Mouse (Mus musculus) hindbrain, postnatal 0 days (tissue): ENCODE measurements around the gene Card19. TPM values are rescaled to one million over a fixed set of nuclear protein-coding genes. Genes with fewer than 3 reads are reported as not detected.

ENCODE experiments used
- ATAC-seq: fragments of 200-750 bp; cut with Nextera tagmentation; 2 replicates; pipeline ENCODE4 v1.8.0; 2017; ENCODE audit warnings: mild to moderate bottlenecking, moderate TSS enrichment, moderate library complexity
- DNase-seq: peaks from one replicate; pipeline ENCODE4 v3.0.0-alpha.2; 2015; ENCODE audit warnings: low spot score
- H3K27ac ChIP-seq: fragments of 300-500 bp; sonication (generic); 2 replicates; pipeline ENCODE4 v1.5.1; 2014; ENCODE audit warnings: mild to moderate bottlenecking
- H3K27me3 ChIP-seq: fragments of 300-500 bp; sonication (generic); 2 replicates; pipeline ENCODE4 v1.6.1; 2014; ENCODE audit warnings: low read length, mixed read lengths; ENCODE audit not compliant: insufficient read depth
- H3K36me3 ChIP-seq: fragments of 300-500 bp; sonication (generic); 2 replicates; pipeline ENCODE4 v1.6.1; 2014; ENCODE audit warnings: low read length, mixed read lengths; ENCODE audit not compliant: insufficient read depth
- H3K4me1 ChIP-seq: fragments of 300-500 bp; sonication (generic); 2 replicates; pipeline ENCODE4 v1.6.1; 2014; ENCODE audit warnings: antibody characterized with exemption, low read length, mixed read lengths; ENCODE audit not compliant: insufficient read depth
- H3K4me2 ChIP-seq: fragments of 300-500 bp; sonication (generic); 2 replicates; pipeline ENCODE4 v1.6.1; 2014; ENCODE audit warnings: low read depth, mild to moderate bottlenecking, low read length, moderate library complexity, mixed read lengths
- H3K4me3 ChIP-seq: fragments of 300-500 bp; sonication (generic); 2 replicates; pipeline ENCODE4 v1.5.1; 2014; ENCODE audit warnings: low read length
- H3K9ac ChIP-seq: fragments of 300-500 bp; sonication (generic); replicated peaks from 2 replicates; pipeline ENCODE4 v1.6.1; 2014; ENCODE audit warnings: mild to moderate bottlenecking, low read length, moderate library complexity, mixed read lengths
- H3K9me3 ChIP-seq: fragments of 300-500 bp; sonication (generic); 2 replicates; pipeline ENCODE4 v1.6.1; 2016; ENCODE audit warnings: low read length, mixed read lengths
- CTCF ChIP-seq: IDR thresholded peaks from 2 replicates; pipeline ENCODE4 v1.5.1; 2016; ENCODE audit warnings: antibody characterized with exemption, control low read depth, low read depth
- WGBS: fragments of 180-500 bp; shearing (Covaris S2); extraction: QIAGEN DNeasy Blood & Tissue Kit; methylation state at CpG from one replicate; pipeline ENCODE4 v1.1.7; 2014; 5-methylcytosine and 5-hydroxymethylcytosine counted together
- polyA plus RNA-seq: library from polyadenylated mRNA; unstranded; fragments of >200 nt; fragmentation: Nextera tagmentation; extraction: Ambion mirVana; gene quantifications from 2 replicates; pipeline ENCODE4 v1.2.1, GENCODE M21; 2015
- total RNA-seq: library from RNA; depleted of rRNA; stranded (reverse); fragments of >200 nt; gene quantifications from 2 replicates; pipeline ENCODE4 v1.2.3, GENCODE M21; 2014

Gene Card19
- total and polyA plus RNA-seq, 2 experiments from 2014 or later, result 18.4 to 49.6 TPM

GRCm38 (mm10) chr13:49212711-49213500, 2.9 kb downstream of the Card19 start:
- no peak for DNase-seq
- H3K9ac ChIP-seq, result no peak overlapping the region
- H3K27ac ChIP-seq, result no peak overlapping the region
- 79% methylated on average over 4 of the region's 4 CpGs for WGBS
- no peak for TF ChIP-seq CTCF
- no peaks in the 10 kb centered on the region for H3K27me3 ChIP-seq
- no peaks in the 10 kb centered on the region for H3K36me3 ChIP-seq
- peak overlapping the region; percentile 3; the same call in 1 of the 2 replicates for H3K4me2 ChIP-seq
- peaks cover 28% of the 10 kb centered on the region for H3K4me1 ChIP-seq
- H3K4me3 ChIP-seq, result no peak overlapping the region
- H3K9me3 ChIP-seq, result no peaks in the 10 kb centered on the region
- no peak for ATAC-seq

- no peak for TF ChIP-seq CTCF
- Histone ChIP-seq H3K27ac (no peak overlapping the region), H3K36me3 (no peaks in the 10 kb centered on the region), H3K9me3 (no peaks in the 10 kb centered on the region), H3K4me1 (peaks cover 16% of the 10 kb centered on the region), H3K27me3 (no peaks in the 10 kb centered on the region), H3K4me3 (no peak overlapping the region), H3K9ac (no peak overlapping the region), H3K4me2 (no peak overlapping the region)
- DNase-seq (no peak), ATAC-seq (no peak)
- WGBS, result 64% methylated on average over 7 of the region's 7 CpGs
Measured at GRCm38 (mm10) chr13:49209306-49209705, 6.5 kb downstream of the Card19 start.

- Histone ChIP-seq H3K9ac (no peak overlapping the region), H3K9me3 (no peaks in the 10 kb centered on the region), H3K27me3 (no peaks in the 10 kb centered on the region), H3K36me3 (no peaks in the 10 kb centered on the region; the same call in 1 of the 2 replicates), H3K4me2 (no peak overlapping the region), H3K27ac (no peak overlapping the region), H3K4me1 (0 out of 2 replicates have a peak, but pooled peaks cover under 1% of the 10 kb centered on the region), H3K4me3 (no peak overlapping the region)
- TF ChIP-seq CTCF, result no peak
- ATAC-seq (no peak), DNase-seq (no peak)
- 100% methylated on average over 2 of the region's 2 CpGs for WGBS
Measured at GRCm38 (mm10) chr13:49206341-49206740, 9.5 kb downstream of the Card19 start.

- WGBS, result 28% methylated on average over 13 of the region's 13 CpGs
- Histone ChIP-seq H3K27ac (no peak overlapping the region), H3K36me3 (no peaks in the 10 kb centered on the region; the same call in 1 of the 2 replicates), H3K4me2 (no peak overlapping the region), H3K4me1 (no peaks in the 10 kb centered on the region), H3K4me3 (no peak overlapping the region), H3K9me3 (no peaks in the 10 kb centered on the region), H3K9ac (no peak overlapping the region), H3K27me3 (no peaks in the 10 kb centered on the region)
- peak; percentile 62 for ATAC-seq
- TF ChIP-seq CTCF, result peak; percentile 96
- peak; percentile 84 for DNase-seq
Measured at GRCm38 (mm10) chr13:49205381-49205998, 10.3 kb downstream of the Card19 start.

GRCm38 (mm10) chr13:49202556-49202955, 13.3 kb downstream of the Card19 start:
- DNase-seq (no peak), ATAC-seq (no peak)
- Histone ChIP-seq H3K27me3 (no peaks in the 10 kb centered on the region), H3K4me1 (no peaks in the 10 kb centered on the region), H3K9me3 (no peaks in the 10 kb centered on the region), H3K9ac (no peak overlapping the region), H3K4me3 (no peak overlapping the region), H3K36me3 (no peaks in the 10 kb centered on the region; the same call in 1 of the 2 replicates), H3K27ac (no peak overlapping the region), H3K4me2 (no peak overlapping the region)
- 92% methylated on average over 7 of the region's 7 CpGs for WGBS
- TF ChIP-seq CTCF, result no peak

GRCm38 (mm10) chr13:49200688-49201087, 15.1 kb downstream of the Card19 start:
- no peak for DNase-seq
- peaks cover 7% of the 10 kb centered on the region; the same call in 1 of the 2 replicates for H3K36me3 ChIP-seq
- no peaks in the 10 kb centered on the region for H3K27me3 ChIP-seq
- H3K4me3 ChIP-seq, result no peak overlapping the region
- H3K27ac ChIP-seq, result no peak overlapping the region
- H3K9me3 ChIP-seq, result no peaks in the 10 kb centered on the region
- no peak overlapping the region for H3K9ac ChIP-seq
- H3K4me2 ChIP-seq, result no peak overlapping the region
- TF ChIP-seq CTCF, result no peak
- WGBS, result 92% methylated on average over 13 of the region's 13 CpGs
- no peaks in the 10 kb centered on the region for H3K4me1 ChIP-seq
- ATAC-seq, result no peak
